Mouse (Mus musculus) midbrain, postnatal 0 days (tissue): ENCODE data around the gene Palm3. TPM values are rescaled to one million over a fixed set of nuclear protein-coding genes. Genes with fewer than 3 reads are reported as not detected.

Experiments used
- ATAC-seq: fragments of 200-750 bp; cut with Nextera tagmentation; 2 replicates; pipeline ENCODE4 v1.8.0; 2017; ENCODE audit warnings: moderate number of reproducible peaks, mild to moderate bottlenecking, moderate TSS enrichment, moderate library complexity; ENCODE audit not compliant: low FRiP score
- DNase-seq: peaks from one replicate; pipeline ENCODE4 v3.0.0-alpha.2; 2015; ENCODE audit warnings: low spot score
- H3K27ac ChIP-seq: fragments of 300-500 bp; sonication (generic); 2 replicates; pipeline ENCODE4 v1.5.1; 2014; ENCODE audit warnings: low read depth, mild to moderate bottlenecking, low read length, mixed read lengths
- H3K27me3 ChIP-seq: fragments of 300-500 bp; sonication (generic); 2 replicates; pipeline ENCODE4 v1.6.1; 2014; ENCODE audit warnings: low read length, control low read depth, mixed read lengths; ENCODE audit not compliant: insufficient read depth
- H3K36me3 ChIP-seq: fragments of 300-500 bp; sonication (generic); 2 replicates; pipeline ENCODE4 v1.6.1; 2014; ENCODE audit warnings: low read length, control low read depth, mixed read lengths; ENCODE audit not compliant: insufficient read depth
- H3K4me1 ChIP-seq: fragments of 300-500 bp; sonication (generic); 2 replicates; pipeline ENCODE4 v1.6.1; 2014; ENCODE audit warnings: mild to moderate bottlenecking, control low read depth, antibody characterized with exemption, low read length, mixed read lengths; ENCODE audit not compliant: insufficient read depth
- H3K4me2 ChIP-seq: fragments of 300-500 bp; sonication (generic); 2 replicates; pipeline ENCODE4 v1.6.1; 2014; ENCODE audit warnings: low read depth, mild to moderate bottlenecking, low read length, mixed read lengths; ENCODE audit not compliant: poor library complexity, severe bottlenecking
- H3K4me3 ChIP-seq: fragments of 300-500 bp; sonication (generic); 2 replicates; pipeline ENCODE4 v1.5.1; 2014; ENCODE audit warnings: low read depth, mild to moderate bottlenecking, low read length, moderate library complexity
- H3K9ac ChIP-seq: fragments of 300-500 bp; sonication (generic); replicated peaks from 2 replicates; pipeline ENCODE4 v1.6.1; 2014; ENCODE audit warnings: mild to moderate bottlenecking, low read length, moderate library complexity, mixed read lengths; ENCODE audit not compliant: poor library complexity, severe bottlenecking
- H3K9me3 ChIP-seq: fragments of 300-500 bp; sonication (generic); 2 replicates; pipeline ENCODE4 v1.6.1; 2016; ENCODE audit warnings: low read length, control low read depth
- CTCF ChIP-seq: IDR thresholded peaks from 2 replicates; pipeline ENCODE4 v1.5.1; 2016; ENCODE audit warnings: antibody characterized with exemption, mild to moderate bottlenecking
- WGBS: fragments of 180-500 bp; shearing (Covaris S2); extraction: QIAGEN DNeasy Blood & Tissue Kit; methylation state at CpG from one replicate; pipeline ENCODE4 v1.1.7; 2014; 5-methylcytosine and 5-hydroxymethylcytosine counted together
- polyA plus RNA-seq: library from polyadenylated mRNA; unstranded; fragments of >200 nt; fragmentation: Nextera tagmentation; extraction: Ambion mirVana; gene quantifications from 2 replicates; pipeline ENCODE4 v1.2.1, GENCODE M21; 2015
- total RNA-seq: library from RNA; depleted of rRNA; stranded (reverse); fragments of >200 nt; gene quantifications from 2 replicates; pipeline ENCODE4 v1.2.3, GENCODE M21; 2014

Gene Palm3
- total and polyA plus RNA-seq, 2 experiments from 2014 or later: 4.4 to 8.0 TPM

DNA sequence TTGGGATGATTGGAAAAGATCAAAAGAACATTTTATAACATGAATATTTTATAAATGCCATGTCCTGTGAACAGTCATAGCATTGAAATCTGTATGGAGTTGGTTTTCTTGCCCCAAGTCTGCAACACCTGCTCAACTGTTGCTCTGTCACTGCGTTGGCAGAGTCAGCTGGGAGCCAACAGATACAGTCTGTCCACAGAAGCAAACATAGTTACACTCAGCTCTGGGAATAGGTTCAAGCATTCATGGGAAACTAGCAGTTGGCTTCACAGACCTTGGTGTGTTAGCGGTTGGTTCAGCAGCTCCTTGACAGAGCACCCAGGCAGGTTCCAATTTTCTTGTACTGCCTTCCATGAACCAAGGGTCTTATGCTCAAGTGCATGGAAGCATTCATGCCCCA lies 49.4 kb downstream of the Palm3 start:
- DNase-seq (peak; percentile 15), ATAC-seq (no peak)
- H3K36me3 ChIP-seq: peaks cover 14% of the 10 kb centered on the region
- no peak overlapping the region for H3K4me2 ChIP-seq
- no peak overlapping the region for H3K4me3 ChIP-seq
- WGBS: 71% methylated on average over 2 of the region's 2 CpGs
- H3K4me1 ChIP-seq: peaks cover 16% of the 10 kb centered on the region
- no peaks in the 10 kb centered on the region for H3K27me3 ChIP-seq
- H3K9ac ChIP-seq: no peak overlapping the region
- peak overlapping the region; percentile 43; the same call in 1 of the 2 replicates for H3K27ac ChIP-seq
- H3K9me3 ChIP-seq: no peaks in the 10 kb centered on the region
- no peak for TF ChIP-seq CTCF

DNA sequence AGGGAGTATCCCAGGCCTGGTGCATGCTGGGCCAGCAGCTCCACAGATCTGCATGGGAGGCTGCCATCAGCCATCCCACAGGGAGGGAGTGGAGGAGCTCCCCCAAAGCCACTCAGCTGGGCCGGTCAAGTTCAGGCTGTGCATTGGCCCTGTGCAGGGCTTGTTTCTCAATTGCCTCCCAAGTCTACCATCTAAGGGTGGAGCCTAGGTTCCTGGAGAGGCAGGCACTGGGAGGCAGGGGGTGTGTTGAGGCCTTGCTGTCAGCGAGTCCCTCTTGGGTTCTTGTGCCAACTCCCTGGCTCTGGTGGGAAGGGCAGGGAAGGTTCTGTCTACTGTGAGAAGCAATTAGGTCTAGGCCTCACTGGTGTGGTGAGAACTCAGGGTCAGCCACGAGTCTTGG lies 50.6 kb downstream of the Palm3 start:
- ATAC-seq (no peak), DNase-seq (no peak)
- Histone ChIP-seq H3K27me3 (no peaks in the 10 kb centered on the region), H3K36me3 (peaks cover 25% of the 10 kb centered on the region), H3K27ac (no peak overlapping the region), H3K9me3 (no peaks in the 10 kb centered on the region), H3K4me2 (no peak overlapping the region), H3K4me1 (peaks cover 16% of the 10 kb centered on the region), H3K9ac (no peak overlapping the region), H3K4me3 (no peak overlapping the region)
- 73% methylated on average over 3 of the region's 3 CpGs for WGBS
- TF ChIP-seq CTCF: no peak

DNA sequence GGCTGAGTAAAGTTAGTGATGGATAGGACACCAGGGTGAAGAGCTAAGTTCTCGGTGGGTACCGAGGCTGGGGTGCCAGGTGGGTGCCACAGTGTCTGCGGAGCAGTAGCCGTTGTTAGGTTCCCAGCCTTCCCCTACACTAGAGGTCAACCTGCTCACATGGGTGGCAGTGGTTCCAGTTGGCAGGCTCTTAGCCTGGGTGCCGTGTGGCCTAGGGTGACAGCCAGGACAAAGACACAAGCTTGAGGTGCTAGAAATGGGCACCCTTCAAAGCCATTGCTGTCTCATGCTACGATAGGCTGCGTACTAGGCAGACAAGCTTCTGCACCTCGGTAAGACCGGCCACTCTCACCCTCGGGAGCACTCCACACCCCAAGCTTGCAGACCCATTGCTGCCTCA lies 51.0 kb downstream of the Palm3 start:
- H3K9me3 ChIP-seq: no peaks in the 10 kb centered on the region

DNA sequence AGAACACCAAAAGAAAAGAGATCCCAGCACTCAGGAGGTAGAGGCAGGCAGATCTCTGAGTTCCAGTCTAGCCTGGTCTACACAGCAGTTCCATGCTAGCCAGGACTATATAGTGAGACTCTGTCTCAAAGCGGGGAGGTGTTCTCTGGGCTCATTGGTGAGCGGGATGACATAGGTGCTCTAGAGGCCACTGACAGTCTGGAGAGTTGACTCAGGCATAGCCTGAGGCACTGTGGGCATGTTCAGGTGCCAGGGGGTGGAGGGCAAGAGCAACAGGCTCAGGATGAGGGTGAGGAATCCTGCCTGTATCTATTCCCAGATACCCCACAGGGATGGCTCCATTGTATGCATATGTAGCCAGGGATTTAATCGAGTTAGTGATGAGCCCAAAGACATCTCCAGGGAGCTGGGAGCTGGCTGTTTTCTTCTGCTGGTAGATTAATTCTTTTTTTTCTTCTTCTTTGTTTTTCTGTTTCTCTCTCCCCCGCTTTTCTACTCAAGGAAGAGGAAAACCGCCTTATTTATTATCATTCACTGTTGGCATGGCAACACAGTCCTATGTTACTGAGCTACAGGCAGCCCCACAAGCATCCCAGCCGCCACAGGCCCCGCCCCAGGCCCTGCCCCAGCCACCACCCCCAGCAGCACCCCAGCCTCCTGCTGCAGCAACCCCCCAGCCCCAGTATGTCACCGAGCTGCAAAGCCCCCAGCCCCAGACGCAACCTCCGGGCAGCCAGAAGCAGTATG lies 52.1 kb downstream of the Palm3 start:
- Histone ChIP-seq H3K9ac (0 out of 2 replicates have a peak overlapping the region, but pooled peaks have one; percentile 8), H3K36me3 (peaks cover 26% of the 10 kb centered on the region), H3K4me2 (peak overlapping the region; percentile 20; the same call in 1 of the 2 replicates), H3K9me3 (no peaks in the 10 kb centered on the region), H3K4me3 (no peak overlapping the region), H3K27ac (peak overlapping the region; percentile 55; the same call in 1 of the 2 replicates), H3K27me3 (no peaks in the 10 kb centered on the region), H3K4me1 (peaks cover 8% of the 10 kb centered on the region; the same call in 1 of the 2 replicates)
- WGBS: 34% methylated on average over 9 of the region's 10 CpGs
- ATAC-seq (no peak), DNase-seq (peak; percentile 32)
- TF ChIP-seq CTCF: no peak

More for the DNA sequence above, 51.0 kb downstream of the Palm3 start:
- H3K9ac ChIP-seq: no peak overlapping the region
- 91% methylated on average over 10 of the region's 10 CpGs for WGBS
- ATAC-seq (no peak), DNase-seq (no peak)
- no peak overlapping the region for H3K4me3 ChIP-seq
- 0 out of 2 replicates have a peak overlapping the region, but pooled peaks have one; percentile 33 for H3K27ac ChIP-seq
- H3K36me3 ChIP-seq: peaks cover 26% of the 10 kb centered on the region
- no peak overlapping the region for H3K4me2 ChIP-seq
- no peaks in the 10 kb centered on the region for H3K27me3 ChIP-seq
- no peak for TF ChIP-seq CTCF
- H3K4me1 ChIP-seq: peaks cover 16% of the 10 kb centered on the region

DNA sequence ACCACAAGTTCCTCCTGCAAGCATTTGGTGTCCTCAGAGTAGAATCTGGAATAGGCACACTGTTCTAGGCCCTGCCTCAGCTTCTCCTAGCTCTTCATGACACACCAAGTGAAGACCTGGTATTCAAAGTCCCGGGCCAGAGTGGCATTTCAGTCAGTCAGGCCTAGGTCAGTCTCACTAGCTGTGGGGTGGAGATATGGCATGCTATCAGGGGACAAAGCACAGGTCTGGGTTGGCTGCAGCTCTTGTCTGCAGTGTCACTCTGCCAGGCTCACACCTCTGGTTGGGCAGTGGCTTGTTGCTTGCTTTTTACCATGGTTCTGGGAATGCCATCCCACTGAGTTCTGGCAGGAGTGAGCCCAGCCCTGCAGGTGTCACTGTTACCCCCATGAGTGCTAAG lies 55.1 kb downstream of the Palm3 start:
- ATAC-seq (no peak), DNase-seq (no peak)
- peaks cover 50% of the 10 kb centered on the region for H3K36me3 ChIP-seq
- no peak overlapping the region for H3K4me2 ChIP-seq
- H3K9ac ChIP-seq: no peak overlapping the region
- no peak for TF ChIP-seq CTCF
- H3K27me3 ChIP-seq: no peaks in the 10 kb centered on the region
- 95% methylated on average over 1 of the region's 1 CpGs for WGBS
- no peak overlapping the region for H3K27ac ChIP-seq
- H3K4me1 ChIP-seq: peaks cover 8% of the 10 kb centered on the region; the same call in 1 of the 2 replicates
- H3K4me3 ChIP-seq: no peak overlapping the region
- H3K9me3 ChIP-seq: no peaks in the 10 kb centered on the region

DNA sequence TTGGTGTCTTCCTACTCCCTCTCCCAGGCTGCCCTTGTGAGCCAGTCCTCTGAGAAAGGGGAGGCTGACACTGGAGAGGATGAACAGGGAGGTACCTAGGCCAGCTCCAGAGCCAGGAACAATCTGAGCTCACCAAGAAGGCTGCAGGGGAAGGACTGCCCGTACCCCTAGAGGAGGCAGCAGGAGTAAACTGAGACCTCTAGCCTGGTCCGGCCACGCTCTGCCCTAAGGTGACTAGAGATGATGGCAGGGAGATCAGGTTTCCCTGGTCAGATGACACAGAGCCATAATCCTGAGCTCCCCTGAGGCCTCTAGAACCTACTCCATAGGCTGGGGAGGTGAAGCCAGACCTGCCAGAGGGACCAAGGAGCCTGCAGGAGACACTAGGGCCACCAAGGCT lies 55.6 kb downstream of the Palm3 start:
- no peak for ATAC-seq
- Histone ChIP-seq H3K4me3 (no peak overlapping the region), H3K4me1 (peaks cover 8% of the 10 kb centered on the region; the same call in 1 of the 2 replicates), H3K9ac (no peak overlapping the region), H3K9me3 (no peaks in the 10 kb centered on the region), H3K27ac (no peak overlapping the region), H3K27me3 (no peaks in the 10 kb centered on the region), H3K4me2 (no peak overlapping the region), H3K36me3 (peaks cover 51% of the 10 kb centered on the region)
- TF ChIP-seq CTCF: no peak
- DNase-seq: no peak
- 88% methylated on average over 3 of the region's 3 CpGs for WGBS
